Mouse (Mus musculus): ENCODE results near the gene Zmynd8.

- no peak for TF ChIP-seq CTCF (IDR thresholded peaks at IDR 0.05; ENCODE audit: borderline replicate concordance, insufficient read depth, low read depth, low read length)
- no peak for TF ChIP-seq POLR2A (IDR thresholded peaks at IDR 0.05; ENCODE audit: borderline replicate concordance, insufficient read depth, low read length)
Observed at GRCm38 (mm10) chr2:165809901-165810477, 88.8 kb downstream of the Zmynd8 start.
